Mouse (Mus musculus) cerebellum, adult 18-20 months (tissue): Measurements from ENCODE around the gene Cpt1a.
A peak's percentile ranks its signal among the peaks of the same experiment; 100 is the strongest.

Experiments
- DNase-seq, 2 experiments: peaks; one replicate each; pipeline ENCODE4 v3.0.0; 2021

The Cpt1a gene

DNA sequence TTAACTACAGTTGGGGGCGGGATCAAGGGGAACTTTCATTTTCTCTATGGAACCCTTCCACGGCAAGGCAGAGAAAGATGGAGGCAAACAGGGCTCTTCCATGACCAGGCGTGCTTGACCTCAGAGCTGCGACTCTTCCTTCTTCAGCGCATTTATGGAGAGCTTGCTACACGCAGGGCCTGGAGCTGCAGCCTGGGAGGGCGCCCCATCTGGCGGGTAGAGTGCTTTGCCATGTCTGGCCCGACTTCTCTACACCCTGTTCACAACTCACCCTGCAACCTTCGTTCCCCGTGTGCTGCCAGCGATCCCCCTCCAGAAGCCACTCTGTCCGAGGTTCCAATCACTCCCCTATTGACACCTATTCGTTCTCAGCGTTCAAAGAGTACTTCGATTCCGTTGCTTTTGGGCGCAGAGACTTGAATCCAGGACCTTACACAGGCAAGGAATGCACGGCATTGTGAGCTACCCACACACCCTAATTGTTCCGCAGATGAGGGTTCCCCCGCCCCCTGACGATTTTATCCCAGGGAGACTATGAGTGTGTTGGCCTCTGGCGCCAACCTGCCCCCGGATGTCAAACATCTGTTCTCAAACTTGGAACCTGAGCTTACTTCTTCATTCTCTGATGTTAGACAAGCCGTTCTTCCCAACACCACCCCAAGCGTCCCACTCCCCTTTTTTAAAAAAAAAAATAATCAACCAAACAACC is at the start of gene Cpt1a:
TSS of gene Cpt1a (plus strand) at position 74 of the 709 bp plus-strand sequence.
- DNase-seq = peak; percentile 15 to 21

DNA sequence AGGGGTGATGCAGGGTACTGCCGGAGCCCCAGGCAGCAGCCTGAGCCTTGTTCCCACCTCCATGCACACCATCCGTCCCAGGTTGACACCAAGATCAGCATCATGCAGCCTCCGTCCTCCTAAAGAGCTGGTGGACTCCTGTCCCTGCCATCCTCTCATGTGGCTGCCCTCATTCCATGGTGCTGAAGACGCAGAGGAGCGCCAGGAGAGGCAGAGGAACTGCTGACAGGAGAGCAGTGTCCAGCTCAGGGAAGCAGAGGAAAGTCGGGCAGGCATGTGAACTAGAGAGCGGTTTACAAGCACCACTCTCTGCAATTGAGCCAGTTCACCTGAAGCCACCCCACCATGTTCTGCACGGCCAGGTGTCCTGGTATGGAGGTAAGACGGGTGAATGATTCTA is 48.8 kb upstream of the Cpt1a start:
- DNase-seq = no peak

DNA sequence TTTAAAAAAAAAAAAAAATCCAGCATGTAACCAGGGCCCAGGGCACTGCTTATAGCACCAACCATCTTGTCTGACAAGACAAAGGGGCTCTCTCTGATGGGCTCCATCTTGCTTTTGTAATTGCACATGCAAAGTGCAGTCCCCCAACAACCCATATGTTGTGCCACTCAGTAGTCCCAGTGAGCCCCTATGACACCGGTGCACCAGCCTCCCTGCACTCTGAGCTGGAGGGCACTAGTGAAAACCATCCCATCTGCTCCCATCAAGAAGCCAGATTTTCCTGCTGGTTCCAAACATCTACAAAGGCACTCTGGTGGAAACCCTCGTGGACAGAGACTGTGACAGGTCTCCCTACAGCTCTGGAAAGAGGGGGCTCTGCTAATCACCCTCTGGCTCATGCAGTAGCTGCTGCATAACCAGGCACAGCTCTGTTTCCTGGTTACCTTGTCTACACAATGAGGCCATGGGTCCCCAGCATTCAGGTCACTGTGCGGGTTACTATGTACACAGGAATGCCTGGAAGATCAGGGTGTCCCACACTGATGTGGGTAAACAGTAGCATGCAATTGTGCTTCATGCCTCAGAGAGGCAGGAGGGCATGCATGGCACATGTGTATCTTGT is 46.3 kb upstream of the Cpt1a start:
- DNase-seq = no peak

DNA sequence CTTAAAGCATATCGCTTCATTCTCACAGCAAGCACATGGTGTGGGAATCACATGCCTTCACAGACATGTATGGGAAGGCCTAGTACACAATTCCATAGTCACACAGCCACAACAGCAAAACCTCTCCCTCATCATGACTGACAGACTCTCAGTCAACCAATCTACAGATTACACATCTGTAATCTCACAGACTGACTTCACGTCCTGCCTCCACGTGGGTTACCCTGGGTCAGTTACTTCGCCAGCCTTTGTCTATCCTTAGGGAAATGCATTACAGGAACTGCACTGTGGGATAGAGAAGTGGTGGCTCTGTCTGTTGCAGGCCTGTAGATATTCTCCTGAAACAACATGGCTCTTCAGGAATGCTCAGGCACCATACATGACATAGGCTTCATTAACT is 40.2 kb upstream of the Cpt1a start:
- no peak for DNase-seq

DNA sequence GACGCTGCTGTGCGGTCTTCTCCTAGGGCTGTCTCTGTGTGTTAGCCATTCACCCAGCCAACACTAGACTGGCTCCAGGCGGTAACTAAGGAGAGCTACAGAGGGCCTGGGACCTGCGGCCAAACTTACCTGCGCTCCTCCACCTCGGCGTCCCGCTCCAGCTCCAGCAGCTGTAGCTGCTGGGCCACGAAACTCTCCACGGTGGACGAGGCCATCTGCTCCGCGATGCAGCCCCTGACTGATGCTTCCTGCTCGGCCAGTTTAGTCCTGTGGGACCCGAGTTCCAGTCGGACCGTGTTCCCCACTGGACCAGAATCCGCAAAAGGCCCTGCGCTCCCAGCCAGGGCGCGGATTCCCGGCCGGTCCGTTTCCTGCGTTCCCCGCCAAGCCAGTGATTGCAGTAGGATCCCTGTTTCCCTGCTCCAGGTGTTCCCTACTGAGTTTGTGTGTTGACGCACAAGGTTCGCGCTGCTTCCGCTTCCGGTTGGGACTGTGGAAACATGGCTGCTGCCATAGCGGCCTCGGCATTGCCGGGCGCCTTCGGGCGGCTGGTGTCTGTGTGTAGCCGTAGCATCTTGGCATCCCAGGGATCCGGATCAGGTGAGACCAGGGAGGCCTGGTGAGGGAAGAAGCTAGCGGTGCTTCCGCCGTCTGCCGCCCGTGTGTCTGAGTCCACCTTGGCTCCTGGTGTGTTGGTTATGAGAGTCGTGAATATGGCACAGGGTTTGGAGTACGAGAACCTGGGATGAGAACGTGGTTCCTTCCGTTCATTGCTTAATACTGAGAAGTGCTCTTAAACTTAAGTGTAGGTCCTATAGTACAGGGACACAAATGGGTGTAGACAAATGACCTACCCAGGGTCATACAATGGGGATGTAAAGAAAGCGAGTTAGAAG is 39.3 kb upstream of the Cpt1a start, which contains the start of the genes Mrpl21 and Ighmbp2:
TSS of gene Mrpl21 (plus strand) at position 330 of the 896 bp plus-strand sequence.
TSS of gene Ighmbp2 (minus strand) at position 446 of the 896 bp plus-strand sequence.
- DNase-seq = peak; percentile 86 to 93

DNA sequence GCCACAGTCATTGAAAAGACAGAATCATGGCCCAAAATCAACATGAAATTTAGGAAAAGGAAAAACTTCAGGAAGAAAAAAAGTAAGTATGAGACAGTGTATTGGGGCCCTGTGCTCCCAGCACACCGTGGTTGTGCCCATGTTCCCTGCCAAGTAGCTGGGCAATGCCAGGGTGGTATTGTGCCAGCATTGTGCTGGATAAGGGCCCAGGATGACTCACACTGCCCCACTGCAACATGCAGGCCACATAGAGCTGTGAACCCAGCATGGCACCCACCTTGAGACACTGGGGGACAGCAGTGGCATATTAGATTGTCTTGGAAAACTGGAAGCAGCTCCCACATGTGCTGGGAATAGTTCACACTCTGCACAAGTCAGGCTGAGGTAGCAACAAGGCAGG is 33.1 kb upstream of the Cpt1a start:
- peak; percentile 38 to 46 for DNase-seq

DNA sequence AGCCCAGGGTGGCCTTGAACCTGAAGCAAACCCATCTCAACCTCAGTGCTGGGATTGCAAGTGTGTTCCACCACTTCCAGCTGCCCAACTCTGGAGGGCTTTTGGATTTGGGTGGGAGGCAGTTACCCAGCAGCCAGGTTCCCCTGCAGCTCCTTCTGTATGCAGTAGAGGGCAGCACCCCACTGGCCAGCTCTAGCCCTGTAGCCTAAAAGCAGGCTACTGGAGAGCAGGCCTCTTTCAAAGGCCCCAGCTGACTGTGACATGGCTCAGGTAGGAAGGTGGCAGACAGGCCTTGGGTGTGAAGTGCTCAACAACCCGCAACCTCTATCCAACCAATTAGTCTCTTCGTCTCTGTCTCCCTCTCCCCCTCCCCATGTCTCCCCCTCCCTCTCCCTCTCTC is 30.1 kb upstream of the Cpt1a start:
- peak; percentile 34 to 40 for DNase-seq

DNA sequence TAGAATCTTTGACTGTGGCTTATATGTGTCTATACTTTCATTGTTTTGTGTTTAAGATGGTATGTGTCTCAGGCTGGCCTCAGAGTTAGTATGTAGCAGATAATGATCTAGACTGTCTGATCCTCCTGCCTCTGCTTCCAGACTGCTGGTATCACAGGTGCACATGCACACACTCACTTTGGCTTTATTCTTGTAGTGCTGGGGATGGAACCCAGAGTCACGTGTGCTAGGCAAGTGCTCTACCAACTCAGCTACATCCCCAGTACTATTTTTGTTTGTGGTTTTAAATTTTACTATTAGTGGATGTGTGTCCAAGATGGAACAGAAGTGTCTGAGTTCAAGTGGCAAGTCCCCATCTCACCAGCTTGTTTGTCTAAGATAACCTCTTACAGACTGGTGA is 29.1 kb upstream of the Cpt1a start:
- no peak for DNase-seq

DNA sequence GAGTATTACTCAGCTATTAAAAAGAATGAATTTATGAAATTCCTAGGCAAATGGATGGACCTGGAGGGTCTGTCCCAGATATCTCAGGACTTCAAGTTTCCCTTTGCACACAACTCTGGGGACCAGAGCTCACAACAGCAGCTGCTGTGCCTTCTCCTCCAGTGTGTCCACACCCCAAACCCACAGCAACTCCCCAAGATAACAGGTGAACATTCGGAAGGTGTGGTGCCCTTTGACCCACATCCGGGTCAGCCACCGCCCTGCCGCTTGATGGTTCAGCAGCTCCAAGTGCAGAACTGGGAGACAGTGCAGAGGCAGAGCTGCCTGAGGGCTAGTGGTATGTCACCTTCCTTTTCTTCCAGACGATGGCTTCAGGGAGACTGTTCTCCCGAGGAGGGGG is 26.9 kb upstream of the Cpt1a start:
- no peak for DNase-seq

DNA sequence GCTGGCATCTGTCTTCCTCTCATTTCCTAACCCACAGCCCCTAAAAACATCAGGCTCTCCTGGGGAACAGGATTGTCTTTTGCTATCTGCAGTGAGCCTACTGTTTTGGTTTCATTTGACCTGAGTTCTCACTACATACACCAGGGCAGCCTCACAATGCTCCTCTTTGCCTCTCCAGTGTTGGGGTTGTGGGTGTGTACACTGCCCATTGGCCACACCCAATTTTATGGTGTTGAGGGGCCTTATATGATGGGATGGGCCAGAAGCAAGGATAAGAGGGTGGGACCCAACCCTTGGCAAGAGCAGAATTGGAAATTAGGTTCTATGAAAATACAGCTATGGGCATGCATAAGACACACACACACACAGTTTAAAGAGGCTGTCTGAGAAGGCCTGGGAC is 25.1 kb upstream of the Cpt1a start:
- DNase-seq = no peak

DNA sequence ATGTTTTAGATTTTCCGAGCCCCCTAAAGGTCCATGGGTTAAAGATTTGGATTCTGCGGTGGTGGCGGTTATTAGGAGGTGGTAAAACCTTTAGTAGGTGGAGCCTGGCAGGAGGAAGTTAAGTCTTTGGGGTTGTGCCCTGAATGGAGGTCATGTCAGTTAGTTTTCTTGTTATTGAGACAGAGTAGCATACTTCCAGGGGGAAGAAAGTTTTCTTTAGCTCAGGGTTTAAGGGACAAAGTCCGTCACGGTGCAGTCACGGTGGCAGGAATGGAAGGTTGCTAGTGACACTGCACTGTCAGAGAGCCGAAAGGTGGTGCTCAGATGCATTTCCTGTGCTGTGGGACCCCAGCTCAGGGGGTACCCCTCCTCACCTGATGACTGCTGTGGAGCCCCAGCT is 24.4 kb upstream of the Cpt1a start:
- DNase-seq = no peak

DNA sequence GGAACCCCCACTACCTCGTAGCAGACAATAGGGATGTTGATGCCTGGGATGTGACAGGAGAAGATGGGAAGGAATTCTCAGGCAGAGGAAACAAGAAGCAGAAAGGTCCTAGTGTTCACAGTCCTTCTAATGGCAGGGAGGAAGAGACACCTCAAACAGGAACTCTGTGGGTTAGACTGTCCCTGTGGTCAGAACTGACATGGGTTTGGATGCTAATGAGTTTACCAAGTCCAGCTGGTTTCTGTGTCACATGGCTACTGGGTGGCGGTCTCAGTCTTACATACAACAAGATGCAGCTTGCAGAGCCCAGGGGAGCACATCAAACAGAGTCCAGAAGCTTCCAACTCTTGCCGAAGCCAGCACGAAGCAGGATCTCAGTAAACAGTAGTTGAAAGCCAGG is 18.1 kb upstream of the Cpt1a start:
- no peak for DNase-seq

DNA sequence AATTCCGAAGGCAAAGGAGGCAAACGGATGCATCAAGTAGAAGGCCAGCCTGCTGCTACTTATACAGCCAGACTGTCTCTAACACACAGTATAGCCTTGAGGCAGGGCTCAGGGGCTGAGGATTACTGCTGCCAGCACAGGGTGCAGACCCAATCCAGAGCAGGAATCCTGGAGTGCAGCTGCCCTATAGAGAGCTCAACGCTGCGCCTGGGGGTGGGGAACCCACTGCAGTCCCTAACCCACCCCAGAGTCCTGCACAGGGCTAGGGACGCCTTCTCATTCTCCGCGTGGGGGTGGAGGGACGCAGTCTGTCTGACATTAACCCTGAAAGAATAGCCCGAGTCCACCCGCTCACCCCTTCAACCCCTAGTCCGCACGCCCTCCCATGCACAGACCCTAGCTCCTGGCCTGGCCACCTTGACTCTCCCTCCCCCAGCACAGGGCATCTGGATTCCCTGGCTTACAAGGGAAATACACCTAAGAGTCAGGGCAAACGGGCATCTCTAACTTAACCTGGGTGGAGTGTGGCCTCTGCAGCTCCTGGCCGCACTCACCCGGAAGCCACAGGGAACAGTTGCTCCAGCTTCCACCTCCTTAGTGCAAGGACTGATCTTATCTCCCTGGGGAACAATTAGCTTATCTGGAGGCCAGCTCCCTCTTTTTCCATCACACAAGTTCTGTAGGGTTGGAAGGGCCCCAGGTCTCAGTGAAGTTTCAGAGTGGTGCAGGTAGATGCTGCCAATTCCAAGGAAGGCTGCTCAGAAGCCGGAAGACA is 14.8 kb upstream of the Cpt1a start:
- DNase-seq = no peak

DNA sequence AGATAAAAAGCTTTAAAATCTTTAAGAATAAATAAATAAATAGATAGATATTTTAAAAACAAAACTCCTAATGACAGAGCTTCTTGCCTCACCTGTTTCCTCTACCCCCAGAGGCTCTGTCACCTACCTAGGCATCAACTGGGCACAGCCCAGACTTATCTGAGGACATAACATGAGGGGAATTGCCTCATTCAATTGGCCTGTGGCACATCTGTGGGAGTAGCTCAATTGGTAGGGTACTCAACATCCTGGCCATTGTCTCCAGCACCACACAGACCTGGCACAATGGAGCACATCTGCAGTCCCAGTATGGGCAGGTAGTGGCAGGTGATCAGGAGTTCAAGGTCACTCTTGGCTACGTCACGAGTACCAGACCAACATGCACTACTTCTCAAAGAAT is 2.8 kb upstream of the Cpt1a start:
- no peak for DNase-seq

DNA sequence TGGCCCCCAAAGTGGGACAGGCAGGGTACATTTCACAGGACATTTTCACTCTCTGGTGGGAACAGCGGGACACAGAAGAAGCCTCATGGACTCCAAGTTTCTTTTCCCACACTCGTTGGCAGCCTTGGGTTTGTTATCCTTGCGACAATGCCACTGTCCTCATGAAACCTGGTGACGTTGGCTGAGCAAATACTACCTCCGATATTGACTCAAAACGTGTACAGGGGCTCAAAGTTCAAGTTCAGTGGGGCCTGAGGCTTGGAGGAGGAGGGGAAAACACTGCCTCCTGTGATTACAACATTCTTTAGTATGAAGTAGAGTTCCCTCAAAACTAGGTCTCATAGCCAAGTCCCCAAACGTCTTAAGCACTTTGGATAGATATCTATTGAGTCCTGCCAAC is 2.0 kb upstream of the Cpt1a start:
- no peak for DNase-seq

DNA sequence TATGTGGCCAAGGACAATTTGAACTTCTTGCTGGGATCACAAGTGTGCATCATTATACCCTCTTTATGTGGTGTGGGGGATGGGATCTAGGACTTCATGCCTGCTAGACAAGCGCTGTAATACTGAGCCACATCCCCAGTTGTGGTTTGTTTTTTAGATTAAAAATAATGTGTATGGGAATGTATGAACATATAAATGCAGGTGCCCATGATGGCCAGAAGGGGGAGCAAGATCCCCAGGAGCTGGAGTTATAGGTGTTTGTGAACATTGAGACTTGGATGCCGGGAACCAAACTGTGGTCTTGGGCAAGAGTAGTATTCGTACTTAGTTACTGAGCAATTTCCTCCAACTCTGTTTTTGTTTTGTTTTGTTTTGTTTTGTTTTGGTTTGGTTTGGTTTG is 1.3 kb upstream of the Cpt1a start:
- no peak for DNase-seq

DNA sequence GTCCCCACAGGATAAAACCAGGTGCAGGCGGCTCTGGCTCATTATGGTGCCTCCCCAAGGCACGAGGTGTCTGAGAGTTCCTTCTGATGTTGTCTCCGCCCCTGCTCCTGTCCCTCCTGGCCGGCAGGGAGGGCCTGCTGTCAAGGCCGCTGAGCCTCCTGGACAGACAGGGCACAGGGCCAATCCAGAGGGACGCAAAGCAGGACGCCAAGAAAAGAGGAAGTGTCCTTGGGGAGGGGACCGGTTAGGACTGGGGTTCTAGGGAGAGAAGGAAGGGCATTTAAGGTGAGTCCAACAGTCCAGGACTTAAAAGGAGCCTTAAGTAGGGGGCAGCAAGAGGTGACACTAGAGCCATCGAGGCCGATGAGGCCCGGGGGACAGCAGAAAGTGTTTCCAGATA is 517 bp upstream of the Cpt1a start:
- DNase-seq = peak in 1 of 2 experiments; percentile 5

DNA sequence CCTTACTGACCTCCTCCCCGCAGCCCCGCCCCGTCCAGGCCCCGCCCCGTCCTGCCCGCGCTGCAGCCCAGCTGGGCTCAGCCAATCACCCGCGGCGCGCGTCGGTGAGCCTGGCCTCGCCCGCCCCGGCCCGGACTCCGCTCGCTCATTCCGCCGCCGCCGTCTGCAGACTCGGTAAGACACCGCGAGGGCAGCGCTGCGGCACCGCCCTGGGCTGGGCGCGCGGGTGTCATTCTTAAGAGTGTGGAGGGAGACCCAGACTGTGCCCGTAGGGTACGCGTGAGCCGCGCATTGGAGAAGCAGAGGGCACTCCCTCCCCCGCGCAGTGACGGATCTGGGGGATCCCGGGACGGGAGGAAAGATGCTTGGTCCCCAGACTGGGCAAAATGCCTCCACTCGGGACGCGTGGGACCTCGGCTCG is 1.1 kb downstream of the Cpt1a start:
- DNase-seq = peak; percentile 44 to 54

DNA sequence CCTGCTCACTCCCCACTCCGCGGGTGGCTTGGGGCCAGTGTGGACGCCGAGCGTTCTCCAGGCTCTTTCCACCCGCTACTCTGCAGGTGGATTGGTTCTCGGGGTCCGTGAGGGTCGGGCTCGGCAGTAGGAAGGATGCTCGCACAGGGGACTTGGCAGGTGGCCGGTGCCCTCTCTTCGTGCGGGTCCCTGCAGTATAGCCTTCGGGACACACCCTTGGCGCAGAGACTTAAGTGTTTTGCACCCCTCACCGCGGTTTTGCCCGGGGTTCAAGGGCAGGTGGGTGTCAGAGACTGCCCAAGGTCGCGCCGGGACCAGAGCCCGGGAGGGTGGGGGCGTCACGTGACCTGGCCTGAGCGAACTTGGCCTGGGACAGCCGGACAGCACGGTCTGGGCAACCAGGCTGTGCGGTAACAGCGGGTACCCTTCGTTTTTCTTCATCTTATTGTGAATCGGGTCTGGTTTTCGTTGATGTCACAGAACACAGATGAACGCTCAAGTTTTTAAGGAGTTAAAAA is 1.7 kb downstream of the Cpt1a start:
- peak; percentile 37 to 39 for DNase-seq

DNA sequence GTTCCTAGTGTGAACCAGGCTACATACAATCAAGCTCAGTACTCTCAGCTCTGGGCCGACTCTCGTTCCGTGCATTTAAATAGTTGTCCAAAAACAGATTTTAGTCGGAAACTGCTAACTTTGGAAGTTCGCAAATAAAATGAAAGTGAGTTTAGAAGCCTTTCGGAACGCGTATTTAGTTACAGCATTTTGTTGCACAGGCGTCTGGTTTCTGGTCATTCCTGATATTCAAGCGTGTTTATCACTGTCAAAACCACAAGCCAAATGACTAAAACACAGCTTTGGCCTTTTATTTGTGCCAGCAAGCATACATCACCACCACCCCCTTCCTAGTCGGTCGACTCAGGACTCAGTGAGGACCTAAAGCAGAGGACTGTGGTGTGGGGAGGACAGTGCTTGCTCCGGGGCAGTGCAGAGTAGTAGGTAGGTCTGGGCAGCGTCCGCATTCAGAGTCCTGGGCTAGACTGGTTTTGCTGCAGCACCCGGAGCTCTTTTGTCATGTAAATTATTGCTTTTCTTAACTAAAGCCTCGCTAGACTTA is 2.2 kb downstream of the Cpt1a start:
- DNase-seq = peak in 1 of 2 experiments; percentile 11

DNA sequence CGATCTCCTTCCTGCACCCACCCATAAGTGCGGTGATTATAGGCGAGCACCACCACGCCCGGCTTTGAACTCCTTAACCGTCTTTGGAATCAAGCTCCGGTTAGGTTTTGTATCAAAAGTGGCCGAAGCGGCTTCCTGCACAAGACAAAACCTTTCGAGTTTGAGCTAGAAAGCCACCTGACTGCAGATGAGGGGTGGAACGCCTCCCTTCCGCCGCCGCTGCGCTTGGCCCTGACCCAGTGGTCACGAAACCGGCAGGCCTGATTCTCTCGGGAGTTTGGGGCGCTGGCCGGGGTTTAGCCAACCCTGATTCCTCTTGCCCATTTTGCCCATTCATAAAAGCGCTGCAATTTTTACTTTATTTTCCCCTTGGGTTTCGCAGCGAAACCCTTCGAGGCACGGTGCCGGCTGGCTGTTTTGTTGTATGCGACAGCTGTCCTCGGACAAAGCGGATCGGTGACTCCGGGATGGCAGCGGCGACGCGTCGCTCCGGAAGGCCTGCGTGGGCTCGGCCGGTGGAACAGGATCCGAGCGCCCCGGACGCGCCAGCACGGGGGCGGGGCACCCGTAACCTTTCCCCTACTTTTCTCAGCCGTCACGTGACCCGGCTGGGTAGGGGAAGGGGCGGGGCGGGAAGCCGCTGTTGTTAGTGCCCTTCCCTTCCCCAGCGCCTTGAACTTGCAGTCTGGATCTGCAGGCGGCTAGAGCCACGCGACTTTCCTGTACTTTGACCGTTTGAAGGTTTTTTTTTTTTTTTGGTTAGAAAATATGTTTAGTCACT is 3.0 kb downstream of the Cpt1a start:
- DNase-seq = peak; percentile 48 to 57
